Mouse (Mus musculus): Measurements from ENCODE around the gene BC025920. TPM values are rescaled to one million over a fixed set of nuclear protein-coding genes. Genes with fewer than 3 reads are reported as not detected.

BC025920 gene
- polyA plus RNA-seq (2012; rRNA removed; ENCODE audit: low replicate concordance), result 0.40 and 0.58 TPM in 2 replicates

DNA sequence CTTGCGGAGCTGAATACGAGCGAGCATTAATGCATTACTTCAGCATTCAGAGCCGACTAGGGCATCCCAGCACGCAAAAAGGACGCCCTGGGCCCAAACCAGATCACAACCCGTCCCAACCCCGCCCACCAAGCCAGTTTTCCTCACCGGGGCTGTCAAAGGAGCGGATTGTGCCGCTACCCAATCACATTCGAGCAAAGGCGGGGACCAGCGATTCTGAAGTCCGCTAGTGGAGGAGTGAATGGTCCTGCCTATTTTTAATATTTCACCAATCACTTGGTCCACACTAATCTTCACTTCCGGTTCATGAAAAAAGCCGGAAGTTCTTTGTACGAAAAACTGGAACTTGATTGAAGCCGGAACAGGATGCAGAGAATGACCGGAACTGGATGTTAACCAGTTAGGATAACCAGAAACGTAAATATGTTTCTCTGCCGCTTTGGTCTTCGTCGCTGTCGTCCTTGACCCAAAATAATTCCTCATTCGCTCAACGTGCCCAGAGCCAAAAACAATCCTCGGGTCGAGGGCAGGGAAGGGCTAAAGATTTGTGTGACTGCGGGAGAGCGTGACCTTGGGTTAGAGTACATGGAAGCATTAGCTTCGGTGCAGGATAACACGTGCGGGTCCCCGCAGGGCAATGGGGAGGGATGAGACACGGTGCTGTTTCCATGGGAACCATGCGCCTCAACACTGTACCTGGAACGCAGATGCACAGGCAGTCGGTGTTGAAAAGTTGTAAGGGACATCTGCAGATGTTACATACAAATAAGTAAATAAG is at the start of gene BC025920:
BC025920 (plus strand) TSS at position 297 of the 778 bp plus-strand sequence.

DNA sequence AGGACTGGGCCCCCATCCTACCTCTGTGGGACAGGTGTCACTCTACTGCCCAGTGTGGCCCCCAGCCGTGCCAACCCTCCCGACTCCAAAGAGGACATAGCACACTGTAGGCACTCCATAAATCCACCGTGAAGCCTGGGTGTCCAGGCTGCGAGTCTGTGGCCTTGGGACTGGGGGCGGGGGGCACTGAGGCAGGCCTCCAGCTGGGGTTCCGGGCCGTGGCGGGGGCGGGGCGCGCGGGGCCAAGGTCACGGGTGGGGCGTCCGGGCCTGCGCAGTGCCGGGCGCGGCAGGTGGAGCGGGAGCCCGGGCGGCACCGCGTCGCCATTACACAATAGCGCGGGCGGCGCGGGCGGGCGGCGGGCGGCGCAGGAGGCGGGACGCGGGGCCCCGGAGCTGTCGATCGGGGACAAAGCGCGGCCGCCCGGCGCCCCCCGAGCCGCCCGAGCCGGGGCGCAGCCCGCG is 46.9 kb upstream of the BC025920 start, which contains the start of gene Aes:
Aes (plus strand) TSS at position 326 of the 464 bp plus-strand sequence.

DNA sequence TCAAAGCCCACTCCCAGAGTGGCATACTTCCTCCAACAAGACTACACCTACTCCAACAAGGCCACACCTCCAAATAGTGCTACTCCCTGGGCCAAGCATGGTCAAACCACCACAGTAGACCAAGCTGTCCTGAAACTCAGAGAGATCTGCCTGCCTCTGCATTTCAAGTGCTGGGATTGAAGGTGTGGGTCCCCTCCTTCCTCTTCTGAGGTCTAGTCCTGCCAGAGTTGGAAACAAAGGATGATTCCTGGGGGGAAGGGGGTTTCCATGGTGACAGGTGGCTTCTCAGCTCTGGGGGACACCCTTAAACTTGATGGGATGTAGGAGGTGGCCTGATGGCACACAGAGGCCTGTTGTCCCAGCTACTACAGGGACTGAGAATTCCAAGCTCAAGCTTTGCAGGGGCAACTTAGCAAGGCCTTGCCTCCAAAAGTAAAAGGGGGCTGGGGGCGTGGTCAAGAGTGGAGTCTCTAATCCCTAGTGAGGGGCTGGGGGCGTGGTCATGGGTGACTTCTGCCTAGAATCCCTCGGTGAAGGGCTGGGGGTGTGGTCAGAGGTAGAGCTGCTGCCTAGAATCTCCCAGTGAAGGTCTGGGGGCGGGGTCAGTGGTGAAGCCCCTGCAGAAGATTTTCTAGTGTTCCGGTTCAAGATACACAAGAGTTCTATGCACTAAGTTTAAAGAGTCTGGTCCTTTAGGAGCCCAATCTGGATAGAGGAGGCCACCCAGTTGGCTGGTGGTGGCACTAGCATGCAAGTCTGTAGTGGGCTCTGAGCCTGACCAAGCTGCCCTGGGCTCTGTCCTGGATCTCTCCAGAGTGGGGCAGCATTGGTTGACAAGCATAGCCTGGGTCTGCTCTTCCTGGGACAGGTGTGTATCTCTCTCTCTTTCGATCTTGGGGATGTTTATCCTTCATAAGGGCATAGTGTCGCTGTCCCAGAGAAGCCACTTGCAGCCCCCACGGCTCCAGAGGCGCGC is 31.7 kb upstream of the BC025920 start, which contains the start of gene Tle2:
Tle2 (plus strand) TSS at position 481 of the 976 bp plus-strand sequence.

DNA sequence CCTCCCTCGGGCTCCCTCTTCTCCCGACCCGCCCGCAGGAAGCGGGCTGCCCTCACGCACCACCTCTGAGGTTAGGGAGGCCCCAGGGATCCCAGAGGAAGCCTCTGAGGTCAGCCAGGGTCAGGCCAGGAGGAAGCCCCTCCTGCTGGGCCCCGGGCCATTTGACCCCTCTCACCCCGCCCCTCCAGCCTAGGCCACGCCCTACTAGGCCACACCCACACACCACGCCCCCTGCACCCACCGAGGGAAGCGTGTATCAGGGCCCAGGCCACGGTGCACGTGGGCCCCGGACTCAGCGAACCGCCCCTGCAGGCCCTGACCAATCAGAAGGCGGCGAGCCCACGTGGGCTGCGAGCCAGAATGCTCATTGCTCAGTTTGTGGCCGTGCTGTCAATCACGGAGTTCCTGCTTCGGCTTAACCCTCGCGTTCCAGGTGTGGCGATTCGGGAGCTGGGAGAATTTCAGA is 5.3 kb upstream of the BC025920 start, which contains the start of gene Tle6:
Tle6 (minus strand) TSS at position 336 of the 466 bp plus-strand sequence.

DNA sequence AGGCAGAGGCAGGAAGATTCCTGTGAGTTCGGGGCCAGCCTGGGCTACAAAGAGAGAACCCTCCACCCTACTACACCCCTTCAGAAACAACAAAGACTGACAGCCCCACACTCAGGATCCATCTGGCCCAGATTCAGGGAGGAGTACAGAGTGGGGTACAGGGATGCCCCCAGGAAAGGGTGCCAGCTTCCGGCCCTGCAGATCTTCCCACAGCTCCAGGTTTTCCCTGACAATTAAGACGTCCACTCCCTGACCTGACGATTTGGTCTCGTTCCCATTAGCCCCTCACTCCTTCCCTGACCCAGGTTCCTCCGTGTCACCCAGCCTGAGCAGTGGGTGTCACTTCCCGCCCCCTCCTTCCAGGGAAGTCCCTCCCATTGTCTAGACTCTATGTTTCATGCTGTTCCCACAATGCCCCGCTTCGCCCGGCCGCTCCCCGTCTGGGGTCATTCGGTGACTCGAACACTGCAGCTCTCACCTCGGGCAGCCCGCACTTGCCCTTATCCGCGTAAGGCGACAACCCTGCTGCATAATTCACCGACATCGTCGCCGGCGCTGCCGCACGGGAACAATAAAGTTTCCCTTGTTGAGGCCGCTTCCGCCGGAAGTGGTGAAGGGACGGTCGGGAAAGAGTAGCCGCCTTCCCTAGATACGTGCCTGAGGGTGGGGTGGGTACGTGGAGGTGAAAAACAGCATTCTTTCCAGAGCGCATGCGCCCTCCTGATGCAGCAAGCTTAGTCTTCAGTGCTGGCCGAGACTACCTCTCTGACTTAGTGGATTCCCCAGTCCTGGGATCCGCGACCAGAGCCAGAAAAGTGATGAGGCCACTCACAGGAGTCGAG is 21.1 kb downstream of the BC025920 start, which contains the start of gene Sirt6:
Sirt6 (minus strand) TSS at position 804 of the 842 bp plus-strand sequence.

DNA sequence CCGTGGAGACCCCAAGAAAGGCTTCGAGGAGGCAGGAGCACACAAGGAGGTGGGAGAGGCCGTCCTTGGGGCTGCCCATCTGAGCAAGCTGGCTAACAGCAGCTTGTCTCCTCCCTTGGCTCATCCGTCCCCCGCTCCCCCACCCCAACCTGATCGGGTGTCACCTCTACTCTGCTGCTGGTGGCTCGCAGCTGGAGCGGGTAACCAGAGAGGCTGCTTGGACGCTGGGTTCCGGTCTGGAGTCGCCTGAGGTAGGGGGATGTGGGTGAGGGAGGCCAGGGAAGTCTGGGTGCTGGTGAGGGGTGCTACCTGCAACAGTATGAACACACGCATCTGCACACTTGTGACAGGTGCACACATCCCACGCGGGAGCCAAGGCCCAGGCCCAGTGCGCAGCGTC is 22.3 kb downstream of the BC025920 start, which contains the start of gene Ankrd24:
Ankrd24 (plus strand) TSS at position 151 of the 400 bp plus-strand sequence.

DNA sequence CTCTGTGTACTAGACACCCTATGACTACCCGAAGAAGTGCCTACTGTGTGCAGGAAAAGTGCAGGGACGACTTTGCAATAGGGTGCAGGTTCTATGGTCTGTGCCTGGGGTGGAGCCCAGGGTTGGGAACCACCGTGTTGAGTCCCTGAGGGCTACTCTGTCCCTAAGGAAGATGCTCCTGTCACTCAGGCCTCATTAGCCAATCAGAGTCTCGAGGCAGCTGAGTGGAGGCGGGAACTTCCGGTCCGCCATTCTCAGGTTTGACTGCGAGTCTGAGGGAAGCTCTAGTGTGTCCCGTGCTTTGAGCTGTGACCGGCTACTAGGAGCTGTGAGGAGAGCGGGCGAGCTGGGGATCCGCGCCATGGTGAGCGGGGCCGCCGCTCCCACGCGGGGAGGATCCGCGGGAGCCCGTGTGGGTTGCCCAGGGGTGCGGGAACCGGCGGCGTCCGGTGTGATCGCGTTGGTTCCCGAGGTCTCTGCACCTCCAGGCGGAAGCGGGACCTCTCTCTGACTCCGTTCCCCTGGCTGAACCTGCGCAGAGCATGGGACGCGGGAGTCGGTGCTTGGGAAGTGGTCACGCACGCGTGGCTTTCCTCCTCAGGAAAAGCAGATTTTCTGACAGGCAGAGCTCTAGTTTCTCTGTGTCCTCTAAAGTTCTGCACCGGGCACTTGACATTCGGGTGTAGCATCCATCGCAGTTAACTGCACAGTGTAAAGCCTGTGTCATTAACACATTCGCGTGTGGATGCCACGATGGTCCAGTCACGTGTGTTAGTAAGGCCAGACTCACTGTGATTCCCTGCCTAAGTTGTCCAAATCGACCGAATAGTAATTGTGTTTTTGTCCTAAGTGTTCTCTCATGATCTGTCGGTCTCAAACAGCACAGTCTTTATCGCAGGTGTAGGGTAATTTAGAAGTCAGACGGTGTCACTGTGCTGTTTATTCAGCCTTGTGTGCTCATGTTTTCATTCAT is 43.0 kb downstream of the BC025920 start, which contains the start of gene Gm10778:
Gm10778 (plus strand) TSS at position 257 of the 973 bp plus-strand sequence.

Other genes starting within 250 kb of the BC025920 start
- 14.7 and 31.5 TPM in 2 replicates for gene Mfsd12, start 248.8 kb upstream of the BC025920 start, polyA plus RNA-seq (2012; rRNA removed; ENCODE audit: low replicate concordance)
- gene 4930404N11Rik, start 240.5 kb upstream of the BC025920 start, polyA plus RNA-seq (2012; rRNA removed; ENCODE audit: low replicate concordance), result 9.2 and 36.1 TPM in 2 replicates
- 85.3 and 131 TPM in 2 replicates for gene Fzr1, start 227.8 kb upstream of the BC025920 start, polyA plus RNA-seq (2012; rRNA removed; ENCODE audit: low replicate concordance)
- 83.2 and 110 TPM in 2 replicates for gene Dohh, start 221.8 kb upstream of the BC025920 start, polyA plus RNA-seq (2012; rRNA removed; ENCODE audit: low replicate concordance)
- 1.3 and 3.5 TPM in 2 replicates for gene Gm48551, start 221.8 kb upstream of the BC025920 start, polyA plus RNA-seq (2012; rRNA removed; ENCODE audit: low replicate concordance)
- 4.4 and 4.7 TPM in 2 replicates for gene Gm48552, start 217.3 kb upstream of the BC025920 start, polyA plus RNA-seq (2012; rRNA removed; ENCODE audit: low replicate concordance)
- gene Smim24, start 213.2 kb upstream of the BC025920 start, polyA plus RNA-seq (2012; rRNA removed; ENCODE audit: low replicate concordance), result 6,225 and 12,735 TPM in 2 replicates
- gene Nfic, start 150.6 kb upstream of the BC025920 start, polyA plus RNA-seq (2012; rRNA removed; ENCODE audit: low replicate concordance), result 14.0 and 23.5 TPM in 2 replicates
- 3.8 and 8.4 TPM in 2 replicates for gene Celf5, start 123.6 kb upstream of the BC025920 start, polyA plus RNA-seq (2012; rRNA removed; ENCODE audit: low replicate concordance)
- gene Ncln, start 109.9 kb upstream of the BC025920 start, polyA plus RNA-seq (2012; rRNA removed; ENCODE audit: low replicate concordance), result 449 and 530 TPM in 2 replicates
- gene S1pr4, start 106.1 kb upstream of the BC025920 start, polyA plus RNA-seq (2012; rRNA removed; ENCODE audit: low replicate concordance), result 1.6 and 4.8 TPM in 2 replicates
- 1.3 and 1.6 TPM in 2 replicates for gene Gna15, start 82.0 kb upstream of the BC025920 start, polyA plus RNA-seq (2012; rRNA removed; ENCODE audit: low replicate concordance)
- gene Gna11, start 61.1 kb upstream of the BC025920 start, polyA plus RNA-seq (2012; rRNA removed; ENCODE audit: low replicate concordance), result 397 and 652 TPM in 2 replicates
- gene Aes, start 46.8 kb upstream of the BC025920 start, polyA plus RNA-seq (2012; rRNA removed; ENCODE audit: low replicate concordance), result 1,935 and 3,654 TPM in 2 replicates
- gene Tle2, start 31.7 kb upstream of the BC025920 start, polyA plus RNA-seq (2012; rRNA removed; ENCODE audit: low replicate concordance), result 18.3 and 66.9 TPM in 2 replicates
- 6.1 and 27.7 TPM in 2 replicates for gene Tle6, start 5.2 kb upstream of the BC025920 start, polyA plus RNA-seq (2012; rRNA removed; ENCODE audit: low replicate concordance)
- 33.5 and 36.6 TPM in 2 replicates for gene Sirt6, start 21.5 kb downstream of the BC025920 start, polyA plus RNA-seq (2012; rRNA removed; ENCODE audit: low replicate concordance)
- gene Ankrd24, start 22.3 kb downstream of the BC025920 start, polyA plus RNA-seq (2012; rRNA removed; ENCODE audit: low replicate concordance), result 12.7 and 25.7 TPM in 2 replicates
- not detected in 2 replicates for gene Gm10778, start 42.8 kb downstream of the BC025920 start, polyA plus RNA-seq (2012; rRNA removed; ENCODE audit: low replicate concordance)
- gene Zfp433, start 98.6 kb downstream of the BC025920 start, polyA plus RNA-seq (2012; rRNA removed; ENCODE audit: low replicate concordance), result not detected in 2 replicates
- not detected in 2 replicates for gene Gm3055, start 164.9 kb downstream of the BC025920 start, polyA plus RNA-seq (2012; rRNA removed; ENCODE audit: low replicate concordance)
- 0.04 and 0.05 TPM in 2 replicates for gene Gm4767, start 205.9 kb downstream of the BC025920 start, polyA plus RNA-seq (2012; rRNA removed; ENCODE audit: low replicate concordance)